Comparison of ENCODE assay signal across 11 mouse cellular contexts in the genomic region with DNA sequence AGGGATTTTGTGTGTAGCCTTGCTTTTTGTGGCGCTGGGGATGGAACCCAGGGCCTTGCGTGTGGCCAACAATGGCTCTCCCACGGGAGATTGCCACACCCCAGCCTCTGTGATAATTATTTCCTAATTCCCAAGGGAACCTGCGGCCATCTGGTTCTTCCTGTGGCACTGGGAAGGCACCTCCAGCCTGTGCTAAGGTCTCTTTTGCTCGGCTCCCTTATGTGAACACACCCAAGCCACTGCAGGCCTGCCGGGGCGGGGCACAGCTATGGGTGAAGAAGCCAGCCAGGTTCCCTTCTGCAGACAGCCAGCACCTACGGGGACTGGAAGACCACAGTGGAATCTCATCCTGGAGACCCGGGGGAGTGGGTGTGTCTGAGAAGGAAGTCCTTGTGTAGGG. TPM values are rescaled to one million over a fixed set of nuclear protein-coding genes. Genes with fewer than 3 reads are reported as not detected.
DNase-seq lines count a peak whose midpoint lies in the region; ATAC-seq and TF ChIP-seq lines count a peak whose summit lies in the region.
"Had no signal": no experiment of that assay in that cellular context is flagged by ENCODE, and none has a peak within 500 bp of the region (broad histone marks: within the 10 kb centered on the region; RNA-seq: fewer than 3 reads in every experiment).

No protein-coding gene starts in this region.

- H3K36me3 ChIP-seq in liver, embryonic 16.5 days (ENCODE audit: control insufficient read depth, insufficient read depth) = no peaks in the 10 kb centered on the region
- no peaks in the 10 kb centered on the region for H3K36me3 ChIP-seq in liver, postnatal 0 days (replicated peaks; ENCODE audit: insufficient read depth, low read length)
- H3K36me3 ChIP-seq in embryonic facial prominence, embryonic 10.5 days (replicated peaks) = peaks cover 3% of the 10 kb centered on the region; the same call in 1 of the 2 replicates
- no peaks in the 10 kb centered on the region for H3K36me3 ChIP-seq in heart, embryonic 13.5 days
- H3K36me3 ChIP-seq in kidney, embryonic 16.5 days (ENCODE audit: insufficient read depth, low read length) = no peaks in the 10 kb centered on the region

- no peak for DNase-seq in liver, postnatal 0 days
- DNase-seq in embryonic facial prominence, embryonic 10.5 days (ENCODE audit: low spot score) = no peak
- no peak for DNase-seq in cerebellum, adult 9-10 months
- DNase-seq in left cerebral cortex, postnatal 4 days = no peak
- no peak for DNase-seq in adrenal gland, postnatal 25 days
- DNase-seq: right cerebral cortex, postnatal 4 days had no signal

- 0 out of 2 replicates have a peak overlapping the region, but pooled peaks have one; percentile 49 for H3K27ac ChIP-seq in liver, embryonic 16.5 days (ENCODE audit: low read length)
- no peak overlapping the region for H3K27ac ChIP-seq in liver, postnatal 0 days (ENCODE audit: low read depth)
- peak overlapping the region; percentile 87 for H3K27ac ChIP-seq in embryonic facial prominence, embryonic 10.5 days (replicated peaks)
- peak overlapping the region; percentile 80 for H3K27ac ChIP-seq in heart, embryonic 13.5 days (replicated peaks)
- H3K27ac ChIP-seq in kidney, embryonic 16.5 days (ENCODE audit: low read length) = peak overlapping the region; percentile 80; the same call in 1 of the 2 replicates

- intact Hi-C loops in left cerebral cortex, postnatal 4 days (cut with DNase I) = no loop called here

- no peak for TF ChIP-seq CTCF in liver, postnatal 0 days (IDR thresholded peaks at IDR 0.05; ENCODE audit: low read depth)

- no peaks in the 10 kb centered on the region for H3K27me3 ChIP-seq in liver, embryonic 16.5 days (ENCODE audit: control insufficient read depth, insufficient read depth, low read depth, low read length)
- H3K27me3 ChIP-seq in liver, postnatal 0 days (ENCODE audit: insufficient read depth, low read length) = no peaks in the 10 kb centered on the region
- no peaks in the 10 kb centered on the region for H3K27me3 ChIP-seq in embryonic facial prominence, embryonic 10.5 days (replicated peaks; ENCODE audit: low read depth, poor library complexity, severe bottlenecking)
- H3K27me3 ChIP-seq in heart, embryonic 13.5 days (replicated peaks) = no peaks in the 10 kb centered on the region
- H3K27me3 ChIP-seq in kidney, embryonic 16.5 days (ENCODE audit: insufficient read depth, low read length) = no peaks in the 10 kb centered on the region
- H3K27me3 ChIP-seq: CH12.LX had no signal

- ATAC-seq in liver, embryonic 16.5 days (ENCODE audit: low read depth) = no peak
- no peak for ATAC-seq in liver, postnatal 0 days
- ATAC-seq in heart, embryonic 13.5 days (ENCODE audit: extremely low read depth, insufficient number of reproducible peaks, low FRiP score, low TSS enrichment) = no peak
- peak; percentile 46; the same call in 1 of the 2 replicates for ATAC-seq in kidney, embryonic 16.5 days (ENCODE audit: low FRiP score, low TSS enrichment)

- no peak overlapping the region for H3K4me3 ChIP-seq in liver, embryonic 16.5 days (ENCODE audit: low read depth, low read length)
- no peak overlapping the region for H3K4me3 ChIP-seq in liver, postnatal 0 days (ENCODE audit: low read depth, low read length)
- 0 out of 2 replicates have a peak overlapping the region, but pooled peaks have one; percentile 18 for H3K4me3 ChIP-seq in embryonic facial prominence, embryonic 10.5 days
- no peak overlapping the region for H3K4me3 ChIP-seq in heart, embryonic 13.5 days
- H3K4me3 ChIP-seq in kidney, embryonic 16.5 days (ENCODE audit: low read length) = no peak overlapping the region

- 51% methylated on average over 9 of the region's 9 CpGs for WGBS in liver, embryonic 16.5 days (ENCODE audit: insufficient replicate concordance)
- 62% methylated on average over 9 of the region's 9 CpGs for WGBS in liver, postnatal 0 days (ENCODE audit: insufficient replicate concordance)
- 82% methylated on average over 9 of the region's 9 CpGs for WGBS in embryonic facial prominence, embryonic 10.5 days
- 55% methylated on average over 9 of the region's 9 CpGs for WGBS in heart, embryonic 13.5 days
- 67% methylated on average over 9 of the region's 9 CpGs for WGBS in kidney, embryonic 16.5 days

- no peaks in the 10 kb centered on the region for H3K9me3 ChIP-seq in liver, embryonic 16.5 days (replicated peaks; ENCODE audit: control insufficient read depth, low read length)
- no peaks in the 10 kb centered on the region for H3K9me3 ChIP-seq in liver, postnatal 0 days (ENCODE audit: low read length)
- peaks cover 5% of the 10 kb centered on the region; the same call in 1 of the 2 replicates for H3K9me3 ChIP-seq in embryonic facial prominence, embryonic 10.5 days
- H3K9me3 ChIP-seq in heart, embryonic 13.5 days = peaks cover 10% of the 10 kb centered on the region; the same call in 1 of the 2 replicates
- H3K9me3 ChIP-seq in kidney, embryonic 16.5 days (ENCODE audit: low read length) = peaks cover 8% of the 10 kb centered on the region; the same call in 1 of the 2 replicates

- no peak overlapping the region for H3K9ac ChIP-seq in liver, embryonic 16.5 days (ENCODE audit: low read depth, low read length)
- H3K9ac ChIP-seq in liver, postnatal 0 days (replicated peaks) = no peak overlapping the region
- no peak overlapping the region for H3K9ac ChIP-seq in heart, embryonic 13.5 days
- no peak overlapping the region for H3K9ac ChIP-seq in kidney, embryonic 16.5 days (replicated peaks; ENCODE audit: low read length)

- TF ChIP-seq EP300 in liver, postnatal 0 days (IDR thresholded peaks at IDR 0.05; ENCODE audit: low read depth) = no peak

- H3K4me1 ChIP-seq in liver, embryonic 16.5 days (ENCODE audit: control insufficient read depth, low read depth, low read length) = peaks cover 7% of the 10 kb centered on the region
- peaks cover 10% of the 10 kb centered on the region for H3K4me1 ChIP-seq in liver, postnatal 0 days (ENCODE audit: insufficient read depth)
- peaks cover 21% of the 10 kb centered on the region for H3K4me1 ChIP-seq in embryonic facial prominence, embryonic 10.5 days
- peaks cover 10% of the 10 kb centered on the region for H3K4me1 ChIP-seq in heart, embryonic 13.5 days
- H3K4me1 ChIP-seq in kidney, embryonic 16.5 days (ENCODE audit: insufficient read depth, low read length) = peaks cover 7% of the 10 kb centered on the region; the same call in 1 of the 2 replicates

- H3K4me2 ChIP-seq in liver, embryonic 16.5 days (ENCODE audit: low read depth, low read length) = no peak overlapping the region
- H3K4me2 ChIP-seq in liver, postnatal 0 days (ENCODE audit: low read depth, low read length) = no peak overlapping the region
- H3K4me2 ChIP-seq in heart, embryonic 13.5 days = peak overlapping the region; percentile 1; the same call in 1 of the 2 replicates
- no peak overlapping the region for H3K4me2 ChIP-seq in kidney, embryonic 16.5 days (replicated peaks; ENCODE audit: low read depth, low read length)

RNA-seq across cellular contexts. Expression of a gene that starts 49.3 kb away (rescaled TPM):
- 1.3 and 1.7 TPM in 2 replicates for polyA plus RNA-seq in liver, embryonic 16.5 days (2015; fragmentation: Nextera tagmentation; extraction: Ambion mirVana)
- polyA plus RNA-seq in liver, postnatal 0 days (2015; fragmentation: Nextera tagmentation; extraction: Ambion mirVana) = 1.00 and 1.4 TPM in 2 replicates
- polyA plus RNA-seq in embryonic facial prominence, embryonic 10.5 days (2016; fragmentation: Nextera tagmentation; extraction: Ambion mirVana) = 44.3 and 49.5 TPM in 2 replicates
- polyA plus RNA-seq in heart, embryonic 13.5 days (2015; fragmentation: Nextera tagmentation; extraction: Ambion mirVana) = 7.2 and 8.2 TPM in 2 replicates
- polyA plus RNA-seq in kidney, embryonic 16.5 days (2015; fragmentation: Nextera tagmentation; extraction: Ambion mirVana) = 6.9 and 7.2 TPM in 2 replicates
- total RNA-seq in left cerebral cortex, postnatal 4 days (2021) = 100 to 1,000 TPM; 129 to 135 TPM
- 2.3 and 4.9 TPM in 2 replicates for total RNA-seq in adrenal gland, postnatal 25 days (2021)
- total RNA-seq: CH12.LX; neutrophil, adult 5-6 weeks had no signal
